Mouse (Mus musculus) layer of hippocampus, adult 9-11 months (tissue): ENCODE data around the gene Vps8.
A peak's percentile ranks its signal among the peaks of the same experiment; 100 is the strongest.

Experiments used
- DNase-seq: peaks from one replicate; pipeline ENCODE4 v3.0.0; 2022

The Vps8 gene

GRCm38 (mm10) chr16:21687406-21687805 lies 264.5 kb downstream of the Vps8 start:
- no peak for DNase-seq

GRCm38 (mm10) chr16:21689141-21689540 lies 266.2 kb downstream of the Vps8 start:
- DNase-seq: no peak

GRCm38 (mm10) chr16:21690216-21690755 lies 267.4 kb downstream of the Vps8 start:
- DNase-seq: no peak

GRCm38 (mm10) chr16:21693981-21694462 lies 271.1 kb downstream of the Vps8 start:
- DNase-seq: peak; percentile 62
